Mouse (Mus musculus) heart, adult 2 months (tissue): ENCODE results near the gene Mettl23. TPM values are rescaled to one million over a fixed set of nuclear protein-coding genes. Genes with fewer than 3 reads are reported as not detected.

Source experiments
- DNase-seq, 2 experiments: peaks; one replicate each; pipeline ENCODE4 v3.0.0; 2021
- H3K27ac ChIP-seq: fragments of 200-600 bp; 2 replicates; pipeline ENCODE4 v1.8.1; 2022
- H3K27me3 ChIP-seq: fragments of 200-500 bp; 2 replicates; pipeline ENCODE4 v1.6.1; 2012; ENCODE audit warnings: mild to moderate bottlenecking, low read length, inconsistent platforms, mixed read lengths; ENCODE audit not compliant: control insufficient read depth, insufficient read depth
- H3K36me3 ChIP-seq: fragments of 200-500 bp; 2 replicates; pipeline ENCODE4 v1.6.1; 2012; ENCODE audit warnings: low read length, inconsistent platforms; ENCODE audit not compliant: control insufficient read depth, insufficient read depth
- H3K4me1 ChIP-seq: fragments of 200-500 bp; 2 replicates; pipeline ENCODE4 v1.6.1; 2011; ENCODE audit warnings: low read length; ENCODE audit not compliant: control insufficient read depth, insufficient read depth
- H3K4me3 ChIP-seq: fragments of 200-600 bp; 2 replicates; pipeline ENCODE4 v1.8.1; 2022
- H3K79me2 ChIP-seq: fragments of 200-500 bp; replicated peaks from 2 replicates; pipeline ENCODE4 v1.6.1; 2012; ENCODE audit warnings: mild to moderate bottlenecking, inconsistent platforms, low read length, moderate library complexity, mixed read lengths; ENCODE audit not compliant: control insufficient read depth, insufficient read depth
- H3K9ac ChIP-seq: fragments of 200-500 bp; 2 replicates; pipeline ENCODE4 v1.6.1; 2012; ENCODE audit warnings: low read depth, mild to moderate bottlenecking, control low read depth, inconsistent platforms, low read length, mixed read lengths
- CTCF ChIP-seq: fragments of 200-600 bp; IDR thresholded peaks from 2 replicates; pipeline ENCODE4 v1.8.1; 2022; ENCODE audit warnings: antibody characterized with exemption, mild to moderate bottlenecking, moderate library complexity
- EP300 ChIP-seq: fragments of 200-500 bp; IDR thresholded peaks from 2 replicates; pipeline ENCODE4 v1.6.1; 2011; ENCODE audit warnings: low read depth, low read length, control low read depth; ENCODE audit not compliant: insufficient read depth
- POLR2A ChIP-seq: fragments of 200-500 bp; IDR thresholded peaks from 2 replicates; pipeline ENCODE4 v1.6.1; 2011; ENCODE audit warnings: mild to moderate bottlenecking, low read depth, low read length, control low read depth; ENCODE audit not compliant: insufficient read depth
- WGBS: fragments of 180-500 bp; shearing (Covaris S2); methylation state at CpG from one replicate; pipeline ENCODE4 v1.1.7; 2018; 5-methylcytosine and 5-hydroxymethylcytosine counted together
- intact Hi-C: fragments of 180-260 bp; cut with DNase I; formaldehyde crosslinking; loops from one replicate; pipeline ENCODE4 v1.15.1; 2025
- polyA plus RNA-seq: library from polyadenylated mRNA; depleted of rRNA; stranded (reverse); fragments of >200 nt; gene quantifications from 2 replicates; pipeline ENCODE4 v1.2.3, GENCODE M21; 2012
- total RNA-seq, 2 experiments: library from RNA; stranded (reverse); gene quantifications; 2 replicates each; pipeline ENCODE4 v1.2.3; 2021

The Mettl23 gene
- total and polyA plus RNA-seq, 3 experiments = 34.3 to 40.5 (median 38.3) TPM

- Histone ChIP-seq H3K9ac (no peak overlapping the region), H3K27me3 (no peaks in the 10 kb centered on the region), H3K27ac (peak overlapping the region; percentile 26), H3K4me3 (no peak overlapping the region), H3K79me2 (no peaks in the 10 kb centered on the region; the same call in 1 of the 2 replicates), H3K36me3 (no peaks in the 10 kb centered on the region), H3K4me1 (peaks cover 45% of the 10 kb centered on the region)
- DNase-seq = peak in 1 of 2 experiments; percentile 59
- peak; percentile 60; the same call in 1 of the 2 replicates for TF ChIP-seq EP300
- TF ChIP-seq CTCF = no peak
- intact Hi-C loops = loop anchor here (10.0 kb wide), 1 partner anchor 322 kb away; the partner anchor contains the start of gene Prpsap1
- WGBS = 35% methylated on average over 5 of the region's 5 CpGs
Measured at GRCm38 (mm10) chr11:116816769-116817168, 26.3 kb upstream of the Mettl23 start.

GRCm38 (mm10) chr11:116817567-116817966 lies 25.5 kb upstream of the Mettl23 start:
- Histone ChIP-seq H3K27me3 (no peaks in the 10 kb centered on the region), H3K27ac (peak overlapping the region; percentile 12; the same call in 1 of the 2 replicates), H3K36me3 (no peaks in the 10 kb centered on the region), H3K4me1 (peaks cover 48% of the 10 kb centered on the region), H3K79me2 (no peaks in the 10 kb centered on the region; the same call in none of the 2 replicates), H3K9ac (no peak overlapping the region), H3K4me3 (no peak overlapping the region)
- 87% methylated on average over 5 of the region's 5 CpGs for WGBS
- no peak for DNase-seq
- intact Hi-C loops = loop anchor here (10.0 kb wide), 1 partner anchor 323 kb away; the partner anchor contains the start of gene Prpsap1
- TF ChIP-seq EP300 = no peak
- TF ChIP-seq POLR2A = no peak
- no peak for TF ChIP-seq CTCF

GRCm38 (mm10) chr11:116818722-116819121 lies 24.4 kb upstream of the Mettl23 start:
- H3K4me3 ChIP-seq = no peak overlapping the region
- no peaks in the 10 kb centered on the region for H3K36me3 ChIP-seq
- TF ChIP-seq CTCF = no peak
- no peak for TF ChIP-seq EP300
- no peak for TF ChIP-seq POLR2A
- no peak overlapping the region for H3K27ac ChIP-seq
- no peak for DNase-seq
- peaks cover 36% of the 10 kb centered on the region for H3K4me1 ChIP-seq
- peaks cover 2% of the 10 kb centered on the region for H3K79me2 ChIP-seq
- H3K27me3 ChIP-seq = no peaks in the 10 kb centered on the region
- no peak overlapping the region for H3K9ac ChIP-seq
- WGBS = 56% methylated on average over 8 of the region's 8 CpGs
- intact Hi-C loops = loop anchor here (10.0 kb wide), 1 partner anchor 324 kb away; the partner anchor contains the start of gene Prpsap1

GRCm38 (mm10) chr11:116819932-116820593 lies 23.0 kb upstream of the Mettl23 start:
- peaks cover 2% of the 10 kb centered on the region for H3K79me2 ChIP-seq
- H3K27me3 ChIP-seq = no peaks in the 10 kb centered on the region
- intact Hi-C loops = loop anchor here (10.0 kb wide), 1 partner anchor 325 kb away; the partner anchor contains the start of gene Prpsap1
- H3K9ac ChIP-seq = no peak overlapping the region
- H3K27ac ChIP-seq = peak overlapping the region; percentile 79
- no peak overlapping the region for H3K4me3 ChIP-seq
- peaks cover 30% of the 10 kb centered on the region for H3K4me1 ChIP-seq
- H3K36me3 ChIP-seq = no peaks in the 10 kb centered on the region
- WGBS = 49% methylated on average over 5 of the region's 5 CpGs
- DNase-seq = no peak
- no peak for TF ChIP-seq CTCF
- TF ChIP-seq POLR2A = no peak
- TF ChIP-seq EP300 = no peak

GRCm38 (mm10) chr11:116821057-116821940 lies 21.8 kb upstream of the Mettl23 start:
- DNase-seq = peak in 1 of 2 experiments; percentile 56
- peaks cover 33% of the 10 kb centered on the region for H3K4me1 ChIP-seq
- peaks cover 2% of the 10 kb centered on the region for H3K79me2 ChIP-seq
- H3K36me3 ChIP-seq = no peaks in the 10 kb centered on the region
- H3K9ac ChIP-seq = peak overlapping the region; percentile 32
- whole genome bisulfite sequencing = 24% methylated on average over 13 of the region's 13 CpGs
- TF ChIP-seq POLR2A (0 out of 2 replicates have a peak, but pooled peaks have one; percentile 18), CTCF (no peak), EP300 (no peak)
- H3K27ac ChIP-seq = peak overlapping the region; percentile 79
- no peak overlapping the region; the same call in 1 of the 2 replicates for H3K4me3 ChIP-seq
- no peaks in the 10 kb centered on the region for H3K27me3 ChIP-seq
- intact Hi-C loops = no loop called here
